Mouse (Mus musculus) midbrain, embryonic 12.5 days (tissue): ENCODE measurements around the gene Ica1l. TPM values are rescaled to one million over a fixed set of nuclear protein-coding genes. Genes with fewer than 3 reads are reported as not detected.

Source experiments
- ATAC-seq: fragments of 200-750 bp; cut with Nextera tagmentation; 2 replicates; pipeline ENCODE4 v1.8.0; 2017; ENCODE audit warnings: low read depth, moderate TSS enrichment, moderate library complexity; ENCODE audit not compliant: low FRiP score
- H3K27ac ChIP-seq: fragments of 300-500 bp; sonication (generic); replicated peaks from 2 replicates; pipeline ENCODE4 v1.5.1; 2016; ENCODE audit warnings: mild to moderate bottlenecking
- H3K27me3 ChIP-seq: fragments of 300-500 bp; sonication (generic); 2 replicates; pipeline ENCODE4 v1.6.1; 2016; ENCODE audit warnings: mild to moderate bottlenecking
- H3K36me3 ChIP-seq: fragments of 300-500 bp; sonication (generic); 2 replicates; pipeline ENCODE4 v1.6.1; 2016
- H3K4me1 ChIP-seq: fragments of 300-500 bp; sonication (generic); 2 replicates; pipeline ENCODE4 v1.6.1; 2016
- H3K4me2 ChIP-seq: fragments of 300-500 bp; sonication (generic); replicated peaks from 2 replicates; pipeline ENCODE4 v1.6.1; 2016; ENCODE audit warnings: mild to moderate bottlenecking, moderate library complexity
- H3K4me3 ChIP-seq: fragments of 300-500 bp; sonication (generic); 2 replicates; pipeline ENCODE4 v1.5.1; 2016; ENCODE audit warnings: mild to moderate bottlenecking
- H3K9ac ChIP-seq: fragments of 300-500 bp; sonication (generic); replicated peaks from 2 replicates; pipeline ENCODE4 v1.6.1; 2016; ENCODE audit warnings: mild to moderate bottlenecking, moderate library complexity
- H3K9me3 ChIP-seq: fragments of 300-500 bp; sonication (generic); 2 replicates; pipeline ENCODE4 v1.6.1; 2016; ENCODE audit warnings: mild to moderate bottlenecking
- WGBS: fragments of 180-500 bp; shearing (Covaris S2); methylation state at CpG from one replicate; pipeline ENCODE4 v1.1.7; 2016; 5-methylcytosine and 5-hydroxymethylcytosine counted together
- polyA plus RNA-seq: library from polyadenylated mRNA; unstranded; fragments of >200 nt; fragmentation: Nextera tagmentation; extraction: Ambion mirVana; gene quantifications from 2 replicates; pipeline ENCODE4 v1.2.1, GENCODE M21; 2016

Gene Ica1l
- polyA plus RNA-seq, 1 experiment from 2014 or later = 6.9 TPM

GRCm38 (mm10) chr1:60016136-60016611 lies 26.8 kb downstream of the Ica1l start:
- no peak overlapping the region for H3K4me3 ChIP-seq
- H3K36me3 ChIP-seq = no peaks in the 10 kb centered on the region
- H3K27ac ChIP-seq = no peak overlapping the region
- no peak overlapping the region for H3K9ac ChIP-seq
- no peaks in the 10 kb centered on the region for H3K4me1 ChIP-seq
- H3K27me3 ChIP-seq = no peaks in the 10 kb centered on the region
- no peaks in the 10 kb centered on the region for H3K9me3 ChIP-seq
- H3K4me2 ChIP-seq = no peak overlapping the region
- 83% methylated on average over 5 of the region's 5 CpGs for WGBS
- no peak for ATAC-seq

GRCm38 (mm10) chr1:60015511-60015910 lies 27.5 kb downstream of the Ica1l start:
- Histone ChIP-seq H3K4me1 (no peaks in the 10 kb centered on the region), H3K27ac (no peak overlapping the region), H3K36me3 (no peaks in the 10 kb centered on the region), H3K27me3 (no peaks in the 10 kb centered on the region), H3K9me3 (no peaks in the 10 kb centered on the region), H3K4me2 (no peak overlapping the region), H3K4me3 (no peak overlapping the region), H3K9ac (no peak overlapping the region)
- 90% methylated on average over 6 of the region's 6 CpGs for WGBS
- ATAC-seq = no peak

GRCm38 (mm10) chr1:60013779-60014178 lies 29.2 kb downstream of the Ica1l start:
- ATAC-seq = no peak
- Histone ChIP-seq H3K9ac (no peak overlapping the region), H3K27me3 (no peaks in the 10 kb centered on the region), H3K4me1 (no peaks in the 10 kb centered on the region), H3K36me3 (no peaks in the 10 kb centered on the region), H3K9me3 (no peaks in the 10 kb centered on the region), H3K27ac (no peak overlapping the region), H3K4me3 (no peak overlapping the region), H3K4me2 (no peak overlapping the region)
- WGBS = 93% methylated on average over 10 of the region's 10 CpGs

- WGBS = 91% methylated on average over 2 of the region's 2 CpGs
- H3K36me3 ChIP-seq = no peaks in the 10 kb centered on the region
- ATAC-seq = no peak
These were observed 34.2 kb downstream of the Ica1l start for GRCm38 (mm10) chr1:60008743-60009142.

GRCm38 (mm10) chr1:60007337-60007736 lies 35.6 kb downstream of the Ica1l start:
- no peak overlapping the region for H3K4me2 ChIP-seq
- H3K9ac ChIP-seq = no peak overlapping the region
- ATAC-seq = no peak
- H3K27ac ChIP-seq = no peak overlapping the region
- no peaks in the 10 kb centered on the region for H3K27me3 ChIP-seq
- no peak overlapping the region for H3K4me3 ChIP-seq
- no peaks in the 10 kb centered on the region for H3K4me1 ChIP-seq
- 92% methylated on average over 10 of the region's 10 CpGs for WGBS
- H3K36me3 ChIP-seq = no peaks in the 10 kb centered on the region
- no peaks in the 10 kb centered on the region for H3K9me3 ChIP-seq

More at GRCm38 (mm10) chr1:60008743-60009142, 34.2 kb downstream of the Ica1l start:
- Histone ChIP-seq H3K9ac (no peak overlapping the region), H3K27me3 (no peaks in the 10 kb centered on the region), H3K4me2 (no peak overlapping the region), H3K4me3 (no peak overlapping the region), H3K27ac (no peak overlapping the region), H3K9me3 (no peaks in the 10 kb centered on the region), H3K4me1 (no peaks in the 10 kb centered on the region)

GRCm38 (mm10) chr1:60000319-60000718 lies 42.7 kb downstream of the Ica1l start:
- 55% methylated on average over 2 of the region's 2 CpGs for WGBS
- H3K4me1 ChIP-seq = no peaks in the 10 kb centered on the region
- no peak overlapping the region for H3K4me3 ChIP-seq
- H3K27ac ChIP-seq = no peak overlapping the region
- no peaks in the 10 kb centered on the region for H3K9me3 ChIP-seq
- H3K4me2 ChIP-seq = no peak overlapping the region
- no peaks in the 10 kb centered on the region for H3K36me3 ChIP-seq
- no peaks in the 10 kb centered on the region for H3K27me3 ChIP-seq
- no peak overlapping the region for H3K9ac ChIP-seq
- ATAC-seq = no peak

GRCm38 (mm10) chr1:59997352-59997751 lies 45.6 kb downstream of the Ica1l start:
- H3K4me1 ChIP-seq = no peaks in the 10 kb centered on the region
- H3K27ac ChIP-seq = no peak overlapping the region
- ATAC-seq = no peak
- H3K9me3 ChIP-seq = no peaks in the 10 kb centered on the region
- no peak overlapping the region for H3K4me2 ChIP-seq
- no peaks in the 10 kb centered on the region for H3K27me3 ChIP-seq
- 83% methylated on average over 5 of the region's 5 CpGs for WGBS
- H3K9ac ChIP-seq = no peak overlapping the region
- H3K36me3 ChIP-seq = peaks cover 6% of the 10 kb centered on the region; the same call in 1 of the 2 replicates
- H3K4me3 ChIP-seq = no peak overlapping the region

- Histone ChIP-seq H3K27me3 (no peaks in the 10 kb centered on the region), H3K4me2 (no peak overlapping the region), H3K27ac (no peak overlapping the region), H3K36me3 (peaks cover 20% of the 10 kb centered on the region; the same call in 1 of the 2 replicates), H3K4me1 (no peaks in the 10 kb centered on the region), H3K9me3 (no peaks in the 10 kb centered on the region), H3K4me3 (no peak overlapping the region), H3K9ac (no peak overlapping the region)
- 51% methylated on average over 3 of the region's 3 CpGs for WGBS
- no peak for ATAC-seq
These were observed 47.3 kb downstream of the Ica1l start for GRCm38 (mm10) chr1:59995646-59996045.

GRCm38 (mm10) chr1:59987399-59988040 lies 55.5 kb downstream of the Ica1l start:
- no peak overlapping the region for H3K4me3 ChIP-seq
- H3K9ac ChIP-seq = no peak overlapping the region
- peaks cover 30% of the 10 kb centered on the region; the same call in 1 of the 2 replicates for H3K36me3 ChIP-seq
- H3K27me3 ChIP-seq = no peaks in the 10 kb centered on the region
- no peak overlapping the region for H3K4me2 ChIP-seq
- no peaks in the 10 kb centered on the region for H3K9me3 ChIP-seq
- H3K4me1 ChIP-seq = no peaks in the 10 kb centered on the region
- 98% methylated on average over 3 of the region's 3 CpGs for WGBS
- no peak for ATAC-seq
- H3K27ac ChIP-seq = no peak overlapping the region

- Histone ChIP-seq H3K4me1 (no peaks in the 10 kb centered on the region), H3K27ac (no peak overlapping the region), H3K9me3 (no peaks in the 10 kb centered on the region), H3K36me3 (peaks cover 30% of the 10 kb centered on the region), H3K4me2 (no peak overlapping the region), H3K27me3 (no peaks in the 10 kb centered on the region), H3K9ac (no peak overlapping the region), H3K4me3 (no peak overlapping the region)
- no peak for ATAC-seq
These were observed 56.4 kb downstream of the Ica1l start for GRCm38 (mm10) chr1:59986626-59987025.

GRCm38 (mm10) chr1:59967291-59967690 lies 75.7 kb downstream of the Ica1l start:
- Histone ChIP-seq H3K9me3 (no peaks in the 10 kb centered on the region), H3K27ac (no peak overlapping the region), H3K4me2 (no peak overlapping the region), H3K36me3 (peaks cover 16% of the 10 kb centered on the region), H3K4me3 (no peak overlapping the region), H3K9ac (no peak overlapping the region), H3K4me1 (no peaks in the 10 kb centered on the region), H3K27me3 (no peaks in the 10 kb centered on the region)
- ATAC-seq = no peak
- WGBS = 90% methylated on average over 4 of the region's 4 CpGs

- Histone ChIP-seq H3K36me3 (peaks cover 16% of the 10 kb centered on the region), H3K27me3 (no peaks in the 10 kb centered on the region), H3K4me1 (no peaks in the 10 kb centered on the region), H3K9me3 (no peaks in the 10 kb centered on the region), H3K9ac (no peak overlapping the region), H3K4me3 (no peak overlapping the region), H3K27ac (no peak overlapping the region), H3K4me2 (no peak overlapping the region)
- no peak for ATAC-seq
- 94% methylated on average over 6 of the region's 6 CpGs for WGBS
These were observed 76.7 kb downstream of the Ica1l start for GRCm38 (mm10) chr1:59966171-59966785.
